Mouse (Mus musculus): ENCODE results near the gene Raph1.

Gene Raph1

DNA sequence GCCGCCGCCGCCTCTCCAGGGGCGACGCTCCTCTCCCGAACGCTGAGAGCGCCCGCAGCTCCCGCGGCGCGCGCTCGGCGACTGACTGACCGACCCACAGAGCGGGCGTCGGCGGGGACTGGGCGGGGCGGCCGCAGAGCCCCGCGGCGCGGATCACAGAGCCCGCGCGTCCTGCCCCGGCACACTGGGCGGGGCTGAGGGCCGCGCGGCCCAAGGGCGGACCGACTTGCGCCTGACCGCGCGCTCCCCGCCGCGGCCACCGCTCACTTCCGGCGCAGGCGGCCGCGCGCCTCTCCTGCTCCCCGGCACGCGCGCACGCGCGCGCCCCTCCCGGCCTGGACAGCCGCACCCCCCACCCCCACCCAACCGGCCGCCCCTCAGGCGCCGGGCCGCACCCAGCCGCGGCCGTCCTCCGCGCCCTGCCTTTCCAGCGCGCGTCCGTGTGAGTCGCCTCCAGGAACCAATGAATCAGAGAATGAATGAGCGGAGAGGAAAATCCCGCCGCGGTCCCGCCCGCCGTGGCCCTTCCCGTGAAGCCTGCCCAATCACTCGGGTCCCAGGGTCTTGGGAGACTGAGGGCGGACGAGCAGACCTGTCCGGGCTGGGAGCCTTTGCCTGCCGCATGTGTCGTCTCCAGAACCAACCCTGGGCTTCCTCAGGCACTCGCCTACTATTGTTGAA is at the start of gene Raph1:
Gene Raph1, minus strand, starts transcription at position 474 of the 681 bp plus-strand sequence.
- peak; percentile 18 for DNase-seq (ENCODE audit: low spot score)

DNA sequence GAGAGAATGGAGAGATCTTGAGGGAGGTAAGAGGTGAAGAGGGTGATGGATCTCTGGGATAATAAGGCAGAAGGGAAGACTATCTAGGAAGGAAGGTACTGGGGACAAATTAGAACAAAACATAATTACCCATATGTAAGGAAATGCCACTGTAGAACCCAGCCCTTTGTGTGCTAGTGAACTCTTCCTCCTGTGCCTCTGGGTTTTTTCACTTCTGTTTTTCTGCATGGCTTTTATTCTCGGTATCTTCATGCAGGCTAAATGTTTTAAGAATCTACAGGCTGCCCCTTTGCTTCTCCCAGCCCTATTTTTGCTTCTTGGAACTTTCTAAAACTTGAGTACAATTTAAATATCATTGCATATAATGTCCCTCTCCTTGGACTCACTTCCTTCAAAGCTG is 48.8 kb upstream of the Raph1 start:
- DNase-seq (ENCODE audit: low spot score), result no peak

DNA sequence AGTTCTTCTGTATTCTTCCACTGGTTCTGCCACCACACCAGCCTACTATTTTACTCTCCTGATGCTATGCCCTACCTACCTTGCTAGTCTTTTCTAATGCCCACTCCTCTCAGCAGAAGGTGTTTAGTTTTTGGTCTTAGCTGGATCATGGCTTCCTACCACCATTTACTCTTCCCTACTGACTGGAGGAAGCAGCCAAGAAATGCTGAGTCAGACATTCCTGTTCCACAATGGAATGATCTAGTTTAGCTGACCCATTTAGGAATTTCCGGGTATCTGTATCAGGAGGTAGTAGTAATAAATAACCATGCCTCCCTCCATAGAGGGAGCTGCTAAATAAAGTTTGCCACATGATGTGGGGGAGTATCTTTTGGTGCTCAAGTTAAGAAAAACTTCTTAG is 48.0 kb upstream of the Raph1 start:
- no peak for DNase-seq (ENCODE audit: low spot score)

DNA sequence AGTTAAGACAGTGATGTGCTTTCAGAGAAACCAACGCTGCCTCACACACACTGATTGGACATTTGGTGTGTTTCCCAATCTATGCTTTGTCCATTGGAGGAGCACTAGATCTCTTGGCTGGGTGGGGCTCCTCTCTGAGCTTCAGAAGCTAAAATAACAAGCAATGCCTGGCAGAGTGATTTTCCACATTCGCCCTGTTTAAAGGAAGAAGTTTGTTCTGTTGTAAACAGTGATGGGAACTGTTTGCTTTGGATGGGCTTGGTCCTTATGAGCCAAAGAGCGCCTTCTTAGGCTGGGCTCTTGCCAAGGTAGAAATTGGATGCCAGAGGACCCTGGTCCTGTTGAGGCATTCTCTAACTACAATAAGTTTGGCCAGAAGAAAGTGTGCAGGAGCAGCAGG is 45.1 kb upstream of the Raph1 start:
- no peak for DNase-seq (ENCODE audit: low spot score)

DNA sequence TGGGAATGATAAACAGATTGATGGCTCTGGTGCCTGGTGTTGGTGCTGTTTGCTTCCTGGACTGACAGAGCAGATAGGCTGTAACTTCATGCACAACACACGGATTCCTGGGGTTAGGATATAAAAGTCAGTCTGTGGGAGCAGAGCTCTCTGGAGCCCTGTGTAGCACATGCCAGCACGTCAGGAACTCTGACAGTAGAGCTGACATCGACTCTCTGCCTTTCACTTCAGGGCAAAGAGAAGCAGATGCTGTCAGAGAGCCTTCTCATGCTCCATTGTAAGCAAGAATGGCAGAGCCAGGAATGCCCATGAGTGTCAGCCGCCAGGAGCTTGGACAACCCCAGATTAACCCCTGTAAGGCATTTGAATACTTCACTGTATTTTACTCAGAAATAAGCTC is 43.7 kb upstream of the Raph1 start:
- no peak for DNase-seq (ENCODE audit: low spot score)

DNA sequence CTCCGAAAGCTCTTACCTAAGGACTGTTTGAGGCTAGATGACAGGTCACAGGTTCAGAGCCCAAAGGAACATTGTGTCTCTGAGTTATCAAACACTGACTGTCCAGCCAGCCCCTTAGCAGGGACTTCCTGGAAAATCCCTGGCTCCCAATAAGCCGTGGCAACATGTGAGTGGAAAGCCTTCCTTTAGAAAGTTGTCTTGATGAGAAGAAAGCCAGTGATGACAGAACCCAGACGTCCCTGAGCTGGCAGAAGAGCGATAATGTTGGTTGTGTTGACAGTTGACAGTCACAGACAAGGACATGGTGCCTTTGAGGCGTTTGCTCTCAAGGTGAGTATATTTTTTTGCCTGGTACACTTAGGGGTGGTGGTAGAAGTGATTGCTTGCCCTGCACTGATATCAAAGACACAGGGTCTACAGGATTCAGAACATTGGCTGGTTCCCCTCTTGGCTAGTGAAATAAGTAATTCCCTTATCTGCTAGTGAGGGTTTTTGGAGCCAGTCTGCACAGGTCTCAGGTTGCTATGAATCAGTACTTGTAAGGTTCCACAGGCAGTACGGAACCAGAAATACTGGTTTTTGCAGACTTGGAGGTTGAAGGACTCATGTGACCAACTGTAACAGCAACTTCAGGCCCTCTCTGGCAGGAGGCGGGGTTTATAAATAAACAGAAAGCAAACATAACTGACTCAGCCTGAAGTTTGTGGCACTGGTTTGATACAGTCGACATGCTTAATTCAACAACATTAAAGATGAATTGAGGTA is 42.3 kb upstream of the Raph1 start:
- DNase-seq (ENCODE audit: low spot score), result no peak

DNA sequence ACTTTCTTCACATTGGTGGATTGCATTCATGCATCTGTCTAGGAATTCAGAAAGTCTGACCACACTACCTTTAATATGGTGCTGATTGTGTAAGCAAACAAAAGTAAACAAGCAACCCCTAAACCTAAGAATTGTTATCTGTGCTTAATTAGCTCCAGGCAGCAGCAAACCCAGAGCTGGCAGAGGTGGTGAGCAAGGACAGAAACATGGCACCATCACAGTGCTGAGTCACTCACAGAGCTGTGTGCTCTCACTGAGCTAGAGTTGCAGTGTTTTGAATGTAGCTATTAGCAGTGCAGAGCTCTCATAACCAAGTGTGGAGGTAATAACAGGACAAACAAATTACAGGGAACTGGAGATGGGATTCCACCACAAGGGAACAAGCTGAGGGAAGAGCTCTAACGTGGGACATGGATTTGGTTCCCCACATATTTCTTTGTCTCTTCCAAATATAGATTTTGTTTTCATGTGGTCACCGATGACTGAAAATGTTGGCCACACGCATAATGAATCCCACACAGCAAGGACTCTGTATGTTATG is 37.6 kb upstream of the Raph1 start:
- DNase-seq (ENCODE audit: low spot score), result no peak

DNA sequence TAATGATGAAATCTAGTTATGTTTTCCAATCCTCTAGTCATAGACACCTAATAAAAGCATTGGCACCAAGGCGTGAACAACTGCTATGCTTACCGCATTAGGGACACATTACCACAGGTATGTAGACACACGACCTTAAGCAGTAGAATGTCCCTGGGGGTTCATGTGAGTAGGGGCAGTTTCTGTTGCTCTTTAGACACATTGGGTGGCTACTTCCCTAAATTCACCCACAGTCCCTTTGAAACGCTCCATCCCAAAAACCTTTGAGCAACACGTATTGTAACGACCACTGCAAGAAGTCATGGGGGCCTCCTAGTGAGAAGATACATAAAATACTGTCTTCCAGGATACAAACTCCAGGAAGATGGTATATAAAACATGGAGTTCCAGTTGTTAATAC is 33.8 kb upstream of the Raph1 start:
- no peak for DNase-seq (ENCODE audit: low spot score)

DNA sequence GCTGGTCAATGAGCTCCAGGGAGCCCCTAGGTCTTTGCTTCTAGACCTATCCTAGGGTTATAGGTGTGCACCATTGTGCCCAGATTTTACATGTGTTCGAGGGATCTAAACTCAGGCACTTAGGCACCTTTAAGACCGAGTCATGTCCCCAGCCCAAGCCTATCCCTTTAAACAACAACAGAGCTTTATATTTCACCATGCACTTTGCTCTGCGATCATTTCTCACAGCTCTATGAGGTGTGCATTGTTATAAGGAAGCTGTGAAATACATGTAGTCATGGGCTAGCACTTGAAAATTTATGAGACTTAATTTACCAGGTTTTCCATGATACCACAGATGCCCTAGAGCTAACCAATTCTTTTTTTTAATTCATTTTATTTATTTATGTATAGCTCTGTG is 33.0 kb upstream of the Raph1 start:
- no peak for DNase-seq (ENCODE audit: low spot score)

DNA sequence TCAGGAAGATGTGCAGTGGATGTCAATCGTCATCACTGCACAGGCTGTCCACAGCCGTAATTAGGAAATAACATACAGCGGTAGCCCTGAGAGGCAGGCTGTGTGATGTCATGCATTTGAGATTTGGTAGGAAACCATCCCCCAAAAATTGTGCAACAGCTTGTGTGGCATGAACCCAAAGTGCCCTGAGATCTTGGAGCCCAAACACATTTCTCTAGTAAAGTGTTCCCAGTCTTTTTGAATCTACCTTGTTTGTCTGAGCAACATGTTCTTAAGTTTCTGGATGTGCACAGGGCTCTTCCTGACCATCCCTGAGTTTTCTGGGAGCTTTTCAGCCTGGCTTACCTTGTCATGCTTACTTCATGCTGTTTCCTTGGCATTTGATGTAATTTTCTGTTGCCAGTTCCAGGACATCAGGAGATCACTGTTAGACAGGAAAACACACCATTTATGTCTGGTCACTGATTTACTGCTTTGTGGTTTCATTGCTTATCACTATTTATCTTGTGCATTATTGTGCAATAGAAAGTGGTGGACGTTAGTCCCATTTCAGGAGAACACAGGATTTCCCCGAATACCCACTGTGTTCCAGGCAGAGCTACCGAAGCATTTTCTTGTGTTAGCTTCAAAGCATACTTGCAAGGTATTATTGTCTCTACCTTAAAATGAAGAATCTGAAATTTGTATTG is 32.3 kb upstream of the Raph1 start:
- DNase-seq (ENCODE audit: low spot score), result no peak

DNA sequence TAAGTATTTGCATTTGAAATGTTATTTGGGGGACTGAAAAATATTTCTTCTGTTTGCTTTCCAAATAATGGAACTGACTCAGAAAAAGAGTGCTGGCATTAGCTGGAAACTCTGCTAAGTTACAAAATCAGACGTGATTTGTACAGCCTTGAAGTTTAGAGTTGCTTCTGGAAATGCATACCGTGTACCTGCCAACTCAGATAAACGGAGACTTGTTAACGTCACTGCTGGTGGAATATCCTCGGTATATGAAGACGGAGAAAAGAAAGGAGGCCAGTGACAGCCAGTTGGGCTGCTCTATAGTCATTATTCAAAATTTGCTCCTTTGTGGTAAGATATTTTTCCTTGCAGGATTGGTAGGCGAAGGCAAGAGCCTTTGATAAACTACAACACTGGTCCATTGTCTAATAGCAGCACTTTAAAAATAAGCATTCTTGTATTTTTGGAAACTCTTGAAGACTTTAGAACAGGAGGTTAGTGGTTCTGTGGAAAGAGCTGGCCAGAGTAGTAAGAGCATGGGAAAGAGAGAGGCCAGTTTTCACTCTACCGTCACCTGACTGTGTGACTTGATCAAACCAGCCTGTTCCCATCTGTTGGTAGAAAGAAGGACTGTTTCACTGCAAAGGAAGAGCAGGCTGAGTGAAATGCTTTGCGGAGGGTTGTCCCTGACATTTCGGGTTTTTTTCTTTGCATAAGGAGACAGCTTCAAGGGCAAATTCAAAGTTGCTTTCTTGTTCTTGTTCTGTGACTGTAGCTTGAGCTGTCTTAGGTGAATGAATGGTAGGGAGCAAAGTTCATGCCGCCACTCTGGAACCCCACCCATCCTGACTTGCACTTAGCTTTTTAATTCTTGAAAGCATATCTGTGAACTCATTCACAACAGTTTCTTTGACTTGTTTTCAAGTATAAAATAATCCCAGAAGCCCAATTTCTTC is 29.7 kb upstream of the Raph1 start:
- DNase-seq (ENCODE audit: low spot score), result no peak

DNA sequence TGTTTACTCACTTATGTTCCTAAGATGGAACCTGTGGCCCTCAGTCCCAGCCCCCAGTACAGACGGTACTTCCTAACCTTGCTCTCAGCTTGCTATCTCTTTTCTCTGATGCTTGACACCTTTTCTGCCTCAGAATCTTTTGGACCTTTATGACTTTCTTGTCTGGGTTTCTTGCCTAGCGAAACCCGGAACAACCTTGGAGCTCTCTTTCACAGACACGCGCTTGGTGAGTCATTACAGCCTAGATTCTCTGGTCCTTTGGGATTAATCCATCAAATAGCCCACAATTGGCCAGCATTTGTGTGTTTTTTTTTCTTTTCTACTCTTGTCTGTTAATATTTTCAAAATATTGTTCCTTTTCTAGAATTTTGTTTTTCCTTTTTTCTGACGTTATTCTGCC is 26.2 kb upstream of the Raph1 start:
- DNase-seq (ENCODE audit: low spot score), result no peak

DNA sequence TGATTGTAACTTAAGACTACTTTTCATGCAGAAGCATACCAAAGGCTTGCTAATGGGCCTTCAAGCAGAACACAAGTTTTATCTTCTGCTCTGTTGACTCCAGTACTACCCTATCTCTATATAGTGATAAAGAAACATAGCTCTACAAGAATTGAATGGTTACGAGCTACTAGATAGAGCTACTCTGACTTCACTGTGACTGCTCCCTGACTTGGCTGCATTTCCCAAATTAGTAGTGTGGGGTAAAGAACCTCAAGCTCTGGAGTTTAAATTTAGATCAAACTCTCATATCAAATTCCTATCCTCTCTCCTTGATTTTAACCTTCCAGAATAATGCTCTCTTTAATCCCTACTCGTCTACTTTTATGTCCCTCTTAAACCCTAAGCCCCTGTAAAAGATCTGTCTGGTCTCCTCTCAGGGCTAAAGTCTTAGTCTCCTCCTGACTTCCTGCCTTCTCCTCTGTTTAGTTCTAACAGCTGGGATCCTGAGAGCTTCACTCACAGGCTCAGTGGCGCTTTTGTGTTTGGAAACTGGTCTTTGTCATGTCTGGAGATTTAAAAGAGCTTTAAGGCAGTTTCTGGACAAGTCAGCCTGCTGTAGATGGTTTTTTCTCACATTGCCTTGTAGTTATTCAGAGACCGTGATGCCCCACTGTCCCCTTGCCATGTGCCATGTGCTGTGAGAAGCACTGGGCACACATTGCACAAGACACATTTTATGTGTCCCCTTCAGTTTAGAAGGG is 22.2 kb upstream of the Raph1 start:
- DNase-seq (ENCODE audit: low spot score), result no peak

DNA sequence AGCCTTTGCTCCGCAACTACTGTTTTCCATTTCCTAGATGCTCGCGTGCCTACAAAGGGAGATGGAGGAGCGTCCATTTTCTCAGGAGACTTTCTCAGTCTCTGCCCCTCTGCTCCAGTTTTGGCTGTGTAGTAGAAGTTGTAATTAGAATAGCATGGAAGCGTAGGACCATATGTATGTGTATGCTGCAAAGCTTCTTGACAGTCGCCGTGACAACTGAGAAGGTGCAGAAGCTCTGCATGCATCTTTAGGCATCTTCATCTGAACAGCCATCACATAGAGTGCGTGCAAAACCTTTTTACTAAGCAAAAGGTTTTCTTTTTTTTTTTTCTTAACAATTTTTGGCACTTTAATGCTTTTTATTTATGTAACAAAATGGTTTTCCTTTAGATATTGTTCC is 14.1 kb upstream of the Raph1 start:
- no peak for DNase-seq (ENCODE audit: low spot score)

DNA sequence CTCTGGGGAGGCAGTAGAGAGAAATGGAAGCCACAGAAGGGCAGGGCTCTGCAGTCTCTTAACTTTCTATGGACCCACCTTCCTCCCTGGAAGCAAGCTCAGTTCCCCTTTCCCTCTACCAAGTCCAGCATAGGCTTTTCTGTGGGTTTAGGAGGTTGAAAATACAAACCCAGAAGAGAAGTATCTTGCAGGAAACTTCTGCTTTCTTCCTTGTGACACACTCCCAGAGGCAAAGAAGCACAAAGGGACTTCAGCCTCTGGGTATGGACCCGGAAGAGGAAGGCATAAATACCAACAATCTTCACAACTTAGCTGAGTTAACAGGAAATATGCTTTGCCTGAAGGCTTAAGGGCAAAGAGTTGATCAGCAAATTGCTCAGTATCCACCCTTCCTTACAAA is 13.0 kb upstream of the Raph1 start:
- no peak for DNase-seq (ENCODE audit: low spot score)

DNA sequence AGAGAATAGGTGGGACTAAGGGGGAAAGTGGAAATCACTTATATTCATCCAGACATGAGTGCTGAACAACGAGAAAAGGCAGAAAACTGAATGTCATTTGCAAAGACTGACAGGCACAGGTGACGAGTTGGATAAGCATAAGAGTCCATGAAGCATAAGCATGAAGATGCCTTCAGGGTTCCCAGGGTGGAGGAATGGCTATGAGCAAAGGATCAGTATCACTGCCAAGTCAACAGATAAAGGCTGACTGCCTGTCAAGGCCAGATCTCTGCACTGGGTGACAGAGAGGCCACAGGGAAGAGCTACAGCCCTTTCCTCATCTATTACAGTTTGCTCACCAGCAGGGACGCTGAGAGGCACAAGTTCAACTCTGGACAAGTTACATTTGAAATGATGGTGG is 5.8 kb upstream of the Raph1 start:
- no peak for DNase-seq (ENCODE audit: low spot score)

DNA sequence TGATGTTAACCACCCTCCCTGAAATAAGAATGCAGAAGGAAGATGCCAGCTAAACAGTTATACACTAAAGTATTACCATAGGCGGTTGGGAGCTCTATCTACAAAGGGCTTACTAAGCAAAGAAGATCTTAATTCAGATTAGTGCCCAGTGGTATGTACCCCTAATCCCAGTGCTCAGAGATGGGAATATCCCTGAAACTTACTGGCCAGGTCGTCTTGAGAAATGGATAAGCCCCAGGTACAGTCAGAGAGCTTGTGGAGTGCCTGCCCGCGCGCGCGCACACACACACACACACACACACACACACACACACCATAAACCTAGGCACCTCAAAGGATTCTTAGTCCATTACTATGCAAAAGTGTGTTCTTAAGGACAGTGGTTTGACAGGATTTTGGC is 2.8 kb upstream of the Raph1 start:
- DNase-seq (ENCODE audit: low spot score), result no peak

DNA sequence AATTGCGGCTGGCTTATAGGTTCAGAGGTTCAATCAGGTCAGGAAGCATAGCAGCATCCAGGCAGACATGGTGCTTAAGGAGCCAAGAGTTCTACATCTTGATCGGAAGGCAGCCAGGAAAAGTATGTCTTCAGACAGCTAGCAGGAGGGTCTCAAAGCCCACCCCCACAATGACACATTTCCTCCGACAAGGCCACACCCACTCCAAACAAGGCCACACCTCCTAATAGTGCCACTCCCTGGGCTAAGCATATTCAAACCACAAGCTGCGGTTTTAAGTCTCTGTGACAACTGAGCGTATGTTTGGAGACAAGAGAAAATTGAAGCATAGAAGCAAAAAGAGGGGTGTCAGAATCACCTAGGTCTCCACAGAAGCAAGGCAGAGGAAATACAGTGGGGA is 2.3 kb upstream of the Raph1 start:
- DNase-seq (ENCODE audit: low spot score), result no peak

DNA sequence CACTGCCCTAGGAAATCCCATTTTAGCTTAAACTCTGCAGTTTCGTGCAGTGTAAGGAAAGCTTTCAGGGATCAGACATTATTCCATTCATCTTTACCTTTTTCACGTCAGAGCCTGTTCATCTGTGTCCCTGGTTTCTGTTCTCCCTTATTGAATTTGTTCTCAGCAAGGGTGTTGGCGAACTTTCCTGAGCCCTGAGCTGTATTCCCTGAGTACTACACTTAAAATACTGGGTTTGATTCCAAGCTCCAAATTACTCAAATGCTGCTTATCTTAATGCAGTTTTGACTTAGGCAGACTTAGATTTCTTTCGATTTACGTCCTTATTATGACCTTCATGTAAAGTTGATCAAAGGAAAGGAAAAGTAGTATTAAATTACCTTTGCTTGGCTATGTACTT is 417 bp upstream of the Raph1 start:
- no peak for DNase-seq (ENCODE audit: low spot score)

DNA sequence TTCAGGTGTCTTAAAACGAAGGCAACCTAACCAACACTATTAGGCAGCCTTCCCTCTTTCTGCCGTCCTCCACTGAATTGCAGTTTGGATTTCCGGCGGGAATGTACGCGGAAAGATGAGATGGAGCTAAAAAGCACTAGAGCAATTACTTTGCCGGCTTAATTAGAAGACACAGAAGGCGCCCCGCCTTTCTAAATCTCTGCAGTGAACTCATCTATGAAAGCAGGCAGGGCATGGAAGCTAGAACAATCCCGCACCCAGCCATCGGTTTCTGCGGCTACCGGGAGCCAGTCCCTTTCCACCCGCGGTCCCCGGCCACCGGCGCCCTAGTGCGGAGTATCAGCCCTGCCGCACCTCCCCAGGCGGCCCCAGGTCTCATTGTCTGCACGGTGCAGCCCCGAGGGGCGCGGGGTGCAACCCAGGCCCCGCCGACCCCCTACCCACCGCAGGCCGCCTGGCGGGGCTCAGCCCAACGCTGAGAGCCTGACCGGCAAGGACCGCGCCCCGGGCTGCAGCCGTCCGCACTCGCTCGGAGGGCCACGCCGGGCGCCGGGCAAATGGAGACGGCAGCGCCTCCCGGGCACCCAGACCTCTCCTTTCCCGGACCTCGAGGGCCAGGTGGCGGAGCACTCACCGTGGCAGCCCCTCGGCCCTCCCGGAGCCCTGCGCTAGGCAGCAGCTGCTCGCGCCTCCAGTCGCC is 823 bp downstream of the Raph1 start:
- DNase-seq (ENCODE audit: low spot score), result peak; percentile 24

Measured in layer of hippocampus, adult 9-10 months (tissue).